Mouse (Mus musculus) bone marrow, adult 2 months (tissue): Measurements from ENCODE around the gene Sdk2.

Source experiments
- CTCF ChIP-seq: fragments of 200-500 bp; IDR thresholded peaks from 2 replicates; pipeline ENCODE4 v1.5.1; 2011; ENCODE audit warnings: low read length, control low read depth; ENCODE audit not compliant: control insufficient read depth, insufficient read depth
- POLR2A ChIP-seq: fragments of 200-500 bp; IDR thresholded peaks from 2 replicates; pipeline ENCODE4 v1.6.1; 2011; ENCODE audit warnings: low read depth, mild to moderate bottlenecking, control low read depth, low read length, borderline replicate concordance; ENCODE audit not compliant: control insufficient read depth

GRCm38 (mm10) chr11:113851750-113852149, 215.1 kb downstream of the Sdk2 start:
- TF ChIP-seq POLR2A = no peak
- TF ChIP-seq CTCF = no peak
